Mouse (Mus musculus) myocyte (in vitro differentiated cells): ENCODE measurements around the gene Amigo1.

Source experiments
- E2F4 ChIP-seq: IDR thresholded peaks from one replicate; pipeline ENCODE4 v1.6.1; 2011; ENCODE audit warnings: mild to moderate bottlenecking, control low read depth, moderate library complexity; ENCODE audit not compliant: insufficient read depth
- POLR2A ChIP-seq: IDR thresholded peaks from one replicate; pipeline ENCODE4 v1.6.1; 2011; ENCODE audit warnings: low read depth, mild to moderate bottlenecking, control low read depth, moderate library complexity; ENCODE audit not compliant: insufficient read length

- TF ChIP-seq E2F4 (no peak), POLR2A (no peak)
Measured at GRCm38 (mm10) chr3:108209536-108209935, 23.4 kb downstream of the Amigo1 start.
